Mouse (Mus musculus) liver, adult 2 months (tissue): ENCODE measurements around the gene Macrod1. TPM values are rescaled to one million over a fixed set of nuclear protein-coding genes. Genes with fewer than 3 reads are reported as not detected.

Experiments used
- DNase-seq: peaks from one replicate; pipeline ENCODE4 v3.0.0-alpha.2; 2011; ENCODE audit warnings: low read depth, low spot score; ENCODE audit errors: extremely low read depth
- H3K27ac ChIP-seq: fragments of 200-500 bp; replicated peaks from 2 replicates; pipeline ENCODE4 v1.5.1; 2012; ENCODE audit warnings: low read depth, mild to moderate bottlenecking, control low read depth, inconsistent platforms, low read length; ENCODE audit not compliant: insufficient read depth
- H3K27me3 ChIP-seq: fragments of 200-500 bp; 2 replicates; pipeline ENCODE4 v1.6.1; 2012; ENCODE audit warnings: mild to moderate bottlenecking, moderate library complexity, low read length, inconsistent platforms; ENCODE audit not compliant: control insufficient read depth, insufficient read depth
- H3K36me3 ChIP-seq: fragments of 200-500 bp; 2 replicates; pipeline ENCODE4 v1.6.1; 2012; ENCODE audit warnings: low read length, inconsistent platforms; ENCODE audit not compliant: control insufficient read depth, insufficient read depth
- H3K4me1 ChIP-seq: fragments of 200-500 bp; 2 replicates; pipeline ENCODE4 v1.6.1; 2011; ENCODE audit warnings: low read length; ENCODE audit not compliant: control insufficient read depth, insufficient read depth
- H3K4me3 ChIP-seq: fragments of 200-500 bp; 2 replicates; pipeline ENCODE4 v1.5.1; 2011; ENCODE audit warnings: low read depth, mild to moderate bottlenecking, control low read depth, low read length, moderate library complexity; ENCODE audit not compliant: insufficient read depth
- H3K79me2 ChIP-seq: fragments of 200-500 bp; 2 replicates; pipeline ENCODE4 v1.6.1; 2012; ENCODE audit warnings: inconsistent platforms, mild to moderate bottlenecking, low read length, moderate library complexity; ENCODE audit not compliant: control insufficient read depth, insufficient read depth
- H3K9ac ChIP-seq: fragments of 200-500 bp; 2 replicates; pipeline ENCODE4 v1.6.1; 2012; ENCODE audit warnings: low read depth, mild to moderate bottlenecking, control low read depth, inconsistent platforms, low read length
- CTCF ChIP-seq: fragments of 200-500 bp; IDR thresholded peaks from 2 replicates; pipeline ENCODE4 v1.5.1; 2011; ENCODE audit warnings: low read depth, low read length, control low read depth
- POLR2A ChIP-seq: fragments of 200-500 bp; IDR thresholded peaks from 2 replicates; pipeline ENCODE4 v1.6.1; 2011; ENCODE audit warnings: low read length, control low read depth; ENCODE audit not compliant: insufficient read depth; ENCODE audit errors: extremely low read depth
- WGBS: fragments of 180-500 bp; shearing (Covaris S2); methylation state at CpG from one replicate; pipeline ENCODE4 v1.1.7; 2018; 5-methylcytosine and 5-hydroxymethylcytosine counted together
- polyA plus RNA-seq: library from polyadenylated mRNA; depleted of rRNA; stranded (reverse); fragments of >200 nt; gene quantifications from 2 replicates; pipeline ENCODE4 v1.2.3, GENCODE M21; 2012
- total RNA-seq: library from RNA; depleted of rRNA; stranded (reverse); fragments of >200 nt; gene quantifications from 2 replicates; pipeline ENCODE4 v1.2.3, GENCODE M21; 2014

Gene Macrod1
- total and polyA plus RNA-seq, 2 experiments: 12.2 to 115 TPM

- H3K9ac ChIP-seq: no peak overlapping the region
- no peak for DNase-seq
- H3K79me2 ChIP-seq: 0 out of 2 replicates have a peak, but pooled peaks cover 4% of the 10 kb centered on the region
- H3K36me3 ChIP-seq: no peaks in the 10 kb centered on the region
- no peak overlapping the region for H3K4me3 ChIP-seq
- no peaks in the 10 kb centered on the region; the same call in 1 of the 2 replicates for H3K4me1 ChIP-seq
- WGBS: 40% methylated on average over 6 of the region's 6 CpGs
- H3K27me3 ChIP-seq: 0 out of 2 replicates have a peak, but pooled peaks cover 4% of the 10 kb centered on the region
- no peak overlapping the region for H3K27ac ChIP-seq
- TF ChIP-seq CTCF (no peak), POLR2A (no peak)
Measured at GRCm38 (mm10) chr19:7166767-7167166, 110.2 kb downstream of the Macrod1 start.

GRCm38 (mm10) chr19:7168423-7168822 is 111.8 kb downstream of the Macrod1 start:
- 0 out of 2 replicates have a peak, but pooled peaks cover 4% of the 10 kb centered on the region for H3K27me3 ChIP-seq
- 0 out of 2 replicates have a peak, but pooled peaks cover 4% of the 10 kb centered on the region for H3K79me2 ChIP-seq
- no peaks in the 10 kb centered on the region; the same call in 1 of the 2 replicates for H3K4me1 ChIP-seq
- no peak overlapping the region for H3K4me3 ChIP-seq
- TF ChIP-seq POLR2A: no peak
- no peak for TF ChIP-seq CTCF
- 96% methylated on average over 2 of the region's 2 CpGs for WGBS
- H3K36me3 ChIP-seq: no peaks in the 10 kb centered on the region
- no peak for DNase-seq
- H3K9ac ChIP-seq: no peak overlapping the region
- H3K27ac ChIP-seq: no peak overlapping the region

GRCm38 (mm10) chr19:7170916-7171315 is 114.3 kb downstream of the Macrod1 start:
- no peaks in the 10 kb centered on the region for H3K79me2 ChIP-seq
- H3K27ac ChIP-seq: no peak overlapping the region
- H3K4me3 ChIP-seq: no peak overlapping the region
- TF ChIP-seq CTCF (no peak), POLR2A (no peak)
- DNase-seq: no peak
- H3K4me1 ChIP-seq: no peaks in the 10 kb centered on the region; the same call in 1 of the 2 replicates
- H3K27me3 ChIP-seq: no peaks in the 10 kb centered on the region
- H3K36me3 ChIP-seq: no peaks in the 10 kb centered on the region
- H3K9ac ChIP-seq: no peak overlapping the region
- 95% methylated on average over 6 of the region's 6 CpGs for WGBS

- DNase-seq: no peak
- Histone ChIP-seq H3K36me3 (no peaks in the 10 kb centered on the region), H3K9ac (no peak overlapping the region), H3K4me3 (no peak overlapping the region), H3K4me1 (no peaks in the 10 kb centered on the region), H3K27ac (no peak overlapping the region), H3K79me2 (no peaks in the 10 kb centered on the region), H3K27me3 (no peaks in the 10 kb centered on the region)
- WGBS: 50% methylated on average over 8 of the region's 8 CpGs
- TF ChIP-seq CTCF (no peak), POLR2A (no peak)
Measured at GRCm38 (mm10) chr19:7171447-7171846, 114.8 kb downstream of the Macrod1 start.

- Histone ChIP-seq H3K36me3 (no peaks in the 10 kb centered on the region), H3K27me3 (no peaks in the 10 kb centered on the region), H3K4me3 (no peak overlapping the region), H3K79me2 (no peaks in the 10 kb centered on the region), H3K9ac (no peak overlapping the region), H3K27ac (no peak overlapping the region), H3K4me1 (no peaks in the 10 kb centered on the region)
- 76% methylated on average over 13 of the region's 13 CpGs for WGBS
- DNase-seq: no peak
- TF ChIP-seq POLR2A: no peak
- TF ChIP-seq CTCF: no peak
Measured at GRCm38 (mm10) chr19:7172051-7172866, 115.6 kb downstream of the Macrod1 start.

- no peaks in the 10 kb centered on the region for H3K27me3 ChIP-seq
- WGBS: 81% methylated on average over 11 of the region's 11 CpGs
- no peak for DNase-seq
- peaks cover 2% of the 10 kb centered on the region; the same call in 1 of the 2 replicates for H3K4me1 ChIP-seq
- H3K27ac ChIP-seq: no peak overlapping the region
- no peaks in the 10 kb centered on the region for H3K79me2 ChIP-seq
- no peaks in the 10 kb centered on the region for H3K36me3 ChIP-seq
- TF ChIP-seq POLR2A (no peak), CTCF (no peak)
- H3K9ac ChIP-seq: no peak overlapping the region
- no peak overlapping the region for H3K4me3 ChIP-seq
Measured at GRCm38 (mm10) chr19:7176041-7176696, 119.6 kb downstream of the Macrod1 start.
